35 mouse cellular contexts compared by ENCODE assay signal in genomic region chr7:66513411-66513810, GRCm38 (mm10).
"Had no signal": no experiment of that assay in that cellular context is flagged by ENCODE, and none has a peak within 500 bp of the region (broad histone marks: within the 10 kb centered on the region; RNA-seq: fewer than 3 reads in every experiment).

No protein-coding gene starts in this region.

- H3K27ac ChIP-seq: heart, adult 2 months; heart, embryonic 10.5 days; heart, embryonic 13.5 days; heart, embryonic 15.5 days; hindbrain, embryonic 10.5 days; hindbrain, embryonic 12.5 days; hindbrain, embryonic 13.5 days; hindbrain, embryonic 14.5 days; hindbrain, embryonic 15.5 days; hindbrain, postnatal 0 days; intestine, embryonic 15.5 days; kidney, embryonic 15.5 days; kidney, postnatal 0 days; layer of hippocampus, adult 2 months had no signal

- ATAC-seq: hindbrain, embryonic 16.5 days; hindbrain, postnatal 0 days; inflammation-experienced regulatory T-cells, adult 6 months; intestine, embryonic 15.5 days; intestine, embryonic 16.5 days; intestine, postnatal 0 days had no signal

- H3K4me3 ChIP-seq: heart, adult 2 months; heart, embryonic 10.5 days; heart, embryonic 12.5 days; heart, embryonic 13.5 days; heart, embryonic 15.5 days; hindbrain, embryonic 10.5 days; hindbrain, embryonic 12.5 days; hindbrain, embryonic 13.5 days; hindbrain, embryonic 15.5 days; intestine, embryonic 15.5 days; kidney, embryonic 15.5 days; layer of hippocampus, adult 2 months had no signal

- H3K27me3 ChIP-seq: heart, embryonic 12.5 days; heart, embryonic 13.5 days; heart, embryonic 15.5 days; hindbrain, embryonic 12.5 days; hindbrain, embryonic 13.5 days; hindbrain, embryonic 15.5 days; intestine, embryonic 15.5 days; kidney, embryonic 15.5 days had no signal

- H3K9me3 ChIP-seq: heart, embryonic 10.5 days; heart, embryonic 15.5 days; intestine, embryonic 15.5 days had no signal

- H3K9ac ChIP-seq: heart, embryonic 12.5 days; heart, embryonic 13.5 days; heart, embryonic 15.5 days; hindbrain, embryonic 12.5 days; hindbrain, embryonic 13.5 days; hindbrain, embryonic 14.5 days; hindbrain, embryonic 15.5 days; intestine, embryonic 15.5 days; kidney, embryonic 15.5 days had no signal

- H3K36me3 ChIP-seq: heart, embryonic 10.5 days; heart, embryonic 12.5 days; heart, embryonic 13.5 days; heart, embryonic 15.5 days; hindbrain, embryonic 10.5 days; hindbrain, embryonic 12.5 days; hindbrain, embryonic 13.5 days; hindbrain, embryonic 15.5 days; intestine, embryonic 15.5 days; kidney, embryonic 15.5 days had no signal

- H3K4me2 ChIP-seq: heart, embryonic 11.5 days; heart, embryonic 12.5 days; heart, embryonic 13.5 days; heart, embryonic 15.5 days; hindbrain, embryonic 12.5 days; hindbrain, embryonic 13.5 days; hindbrain, embryonic 14.5 days; hindbrain, embryonic 15.5 days; intestine, embryonic 15.5 days; kidney, embryonic 15.5 days had no signal

- H3K4me1 ChIP-seq: heart, embryonic 12.5 days; heart, embryonic 13.5 days; heart, embryonic 15.5 days; hindbrain, embryonic 12.5 days; hindbrain, embryonic 13.5 days; hindbrain, embryonic 15.5 days; intestine, embryonic 15.5 days had no signal

- DNase-seq: heart, adult 2 months; heart, postnatal 10 days; heart, postnatal 14 days; heart, postnatal 36 days; heart, postnatal 4 days; kidney, adult 11 months; kidney, adult 18-20 months; kidney, adult 2 months; kidney, adult 8-10 months; kidney, adult 9 months; kidney, postnatal 10 days; kidney, postnatal 14 days; kidney, postnatal 25 days; kidney, postnatal 36 days; kidney, postnatal 4 days; layer of hippocampus, adult 9-11 months had no signal
